Mouse (Mus musculus) embryonic fibroblast, embryonic 13.5 days (primary cell): ENCODE data around the gene Irak4.

Source experiments
- CTCF ChIP-seq: IDR thresholded peaks from 2 replicates; pipeline ENCODE4 v1.5.1; 2011; ENCODE audit warnings: mild to moderate bottlenecking, control low read depth, low read length, moderate library complexity, borderline replicate concordance; ENCODE audit not compliant: insufficient read depth
- POLR2A ChIP-seq: IDR thresholded peaks from 2 replicates; pipeline ENCODE4 v1.6.1; 2011; ENCODE audit warnings: low read depth, mild to moderate bottlenecking, control low read depth, low read length, moderate library complexity

DNA sequence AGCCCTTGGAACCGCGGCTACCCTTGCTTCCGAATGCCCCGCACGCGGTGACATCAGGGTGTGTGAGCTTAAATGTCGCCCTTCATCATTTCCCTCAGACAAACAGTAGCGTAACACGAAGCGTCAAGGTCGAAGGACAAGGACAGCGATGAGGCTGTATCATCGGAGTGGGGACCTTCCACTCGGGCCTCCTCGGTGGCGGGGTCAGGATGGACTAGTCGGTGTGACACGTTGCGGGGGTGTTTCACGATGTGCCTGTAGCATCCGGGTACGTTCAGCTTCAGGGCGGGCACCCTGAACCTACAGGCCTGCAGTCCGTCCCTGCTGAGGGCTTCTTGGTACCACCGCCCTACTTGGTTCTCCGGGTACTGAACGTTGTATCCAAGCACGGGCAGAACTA, 20.2 kb upstream of the Irak4 start:
- TF ChIP-seq CTCF (no peak), POLR2A (no peak)
